Mouse (Mus musculus) E14TG2a.4 (cell line): ENCODE data around the gene Ecd.

Source experiments
- H3K27me3 ChIP-seq: 2 replicates; pipeline ENCODE4 v1.6.1; 2014; ENCODE audit warnings: low read length, control low read depth; ENCODE audit not compliant: insufficient read depth
- H3K36me3 ChIP-seq: 2 replicates; pipeline ENCODE4 v1.6.1; 2014; ENCODE audit warnings: low read length, control low read depth; ENCODE audit not compliant: insufficient read depth
- H3K4me1 ChIP-seq: replicated peaks from 2 replicates; pipeline ENCODE4 v1.6.1; 2014; ENCODE audit warnings: low read depth, low read length, control low read depth
- H3K4me3 ChIP-seq: replicated peaks from 2 replicates; pipeline ENCODE4 v1.5.1; 2014; ENCODE audit warnings: mild to moderate bottlenecking, low read length
- H3K9me3 ChIP-seq: 2 replicates; pipeline ENCODE4 v1.6.1; 2014; ENCODE audit warnings: low read length, control low read depth
- CTCF ChIP-seq: conservative IDR thresholded peaks from 2 replicates; pipeline ENCODE4 v1.5.1; 2014; ENCODE audit warnings: low read length
- NANOG ChIP-seq: IDR thresholded peaks from 2 replicates; pipeline ENCODE4 v1.6.1; 2014; ENCODE audit warnings: borderline replicate concordance, low read length, mixed read lengths
- POU5F1 ChIP-seq: IDR thresholded peaks from 2 replicates; pipeline ENCODE4 v1.6.1; 2014; ENCODE audit warnings: low read length, borderline replicate concordance

The Ecd gene

DNA sequence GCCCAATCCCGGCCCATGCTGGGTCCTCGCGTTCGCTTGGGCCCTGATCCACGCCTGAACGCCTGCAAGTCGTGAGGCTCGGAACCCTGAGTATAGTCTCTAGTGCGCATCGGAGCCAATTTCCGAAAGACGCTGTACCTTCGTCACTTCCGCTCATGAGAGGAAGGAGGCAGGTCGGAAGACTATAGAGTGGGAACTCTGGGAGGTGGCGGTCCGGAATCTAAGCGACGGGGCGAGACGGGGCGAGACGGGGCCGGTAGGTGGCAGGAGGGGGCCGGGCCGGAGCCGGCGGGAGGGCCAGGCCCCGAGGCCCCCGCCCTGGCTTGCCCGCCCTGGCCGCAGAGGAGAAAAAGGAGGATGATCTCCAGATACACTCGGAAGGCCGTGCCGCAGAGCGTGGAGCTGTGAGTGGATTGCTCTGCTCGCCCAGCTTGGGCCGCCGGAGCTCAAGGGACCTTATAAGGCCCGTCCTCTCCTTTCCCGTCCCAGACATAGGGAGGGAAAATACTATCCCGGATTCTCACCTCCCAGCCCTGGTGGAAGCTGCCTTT lies at the start of gene Ecd, which contains the start of gene Fam149b:
TSS of gene Ecd (minus strand) at position 131 of the 551 bp plus-strand sequence.
TSS of gene Fam149b (plus strand) at position 172 of the 551 bp plus-strand sequence.
- H3K4me1 ChIP-seq = peaks cover 24% of the 10 kb centered on the region
- peak within 1 kb of the TSS; percentile 96 for H3K4me3 ChIP-seq
- peaks cover 40% of the 10 kb centered on the region for H3K36me3 ChIP-seq
- peaks cover 15% of the 10 kb centered on the region for H3K9me3 ChIP-seq
- TF ChIP-seq NANOG (no peak), CTCF (no peak), POU5F1 (no peak)
- H3K27me3 ChIP-seq = no peaks in the 10 kb centered on the region

GRCm38 (mm10) chr14:20397220-20397619 lies 49.3 kb upstream of the Ecd start:
- no peak for TF ChIP-seq POU5F1
- TF ChIP-seq CTCF = no peak
- no peak for TF ChIP-seq NANOG
- Histone ChIP-seq H3K27me3 (no peaks in the 10 kb centered on the region), H3K36me3 (no peaks in the 10 kb centered on the region), H3K9me3 (no peaks in the 10 kb centered on the region), H3K4me1 (peaks cover 27% of the 10 kb centered on the region), H3K4me3 (no peak overlapping the region)

- peak within 1 kb of the TSS; percentile 92 for H3K4me3 ChIP-seq
- H3K9me3 ChIP-seq = no peaks in the 10 kb centered on the region
- peaks cover 27% of the 10 kb centered on the region for H3K36me3 ChIP-seq
- peaks cover 51% of the 10 kb centered on the region for H3K4me1 ChIP-seq
- TF ChIP-seq NANOG (no peak), CTCF (no peak), POU5F1 (no peak)
- no peaks in the 10 kb centered on the region for H3K27me3 ChIP-seq
Measured at GRCm38 (mm10) chr14:20393205-20393913, 45.4 kb upstream of the Ecd start, which contains the start of gene Mrps16. Mrps16 (minus strand) TSS chr14:20393634.

DNA sequence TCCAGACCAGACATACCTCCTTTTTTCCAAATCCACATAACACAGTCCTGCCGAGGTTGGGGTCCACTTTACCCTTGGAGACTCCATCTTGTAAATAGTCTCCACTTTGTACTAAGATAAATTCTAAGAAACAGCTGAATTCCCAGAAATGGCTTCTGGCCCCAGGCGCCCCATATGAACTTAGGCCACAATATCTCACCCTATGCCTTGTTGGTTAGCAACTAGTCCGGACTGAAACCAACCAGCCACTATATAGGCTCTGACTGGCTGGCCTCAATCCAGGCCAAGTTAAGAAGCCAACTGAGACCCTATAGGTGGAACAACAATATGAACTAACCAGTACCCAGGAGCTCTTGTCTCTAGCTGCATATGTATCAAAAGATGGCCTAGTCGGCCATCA lies 44.4 kb upstream of the Ecd start:
- no peak for TF ChIP-seq NANOG
- TF ChIP-seq CTCF = no peak
- no peak for TF ChIP-seq POU5F1
- Histone ChIP-seq H3K4me1 (peaks cover 50% of the 10 kb centered on the region), H3K4me3 (peak overlapping the region; percentile 92), H3K27me3 (no peaks in the 10 kb centered on the region), H3K9me3 (no peaks in the 10 kb centered on the region), H3K36me3 (peaks cover 33% of the 10 kb centered on the region)

GRCm38 (mm10) chr14:20389446-20390079 lies 41.6 kb upstream of the Ecd start:
- TF ChIP-seq POU5F1 (no peak), CTCF (no peak), NANOG (no peak)
- H3K4me1 ChIP-seq = peaks cover 58% of the 10 kb centered on the region
- H3K36me3 ChIP-seq = peaks cover 60% of the 10 kb centered on the region
- no peaks in the 10 kb centered on the region for H3K9me3 ChIP-seq
- no peaks in the 10 kb centered on the region for H3K27me3 ChIP-seq
- H3K4me3 ChIP-seq = peak overlapping the region; percentile 93

- TF ChIP-seq POU5F1 (no peak), NANOG (no peak), CTCF (no peak)
- H3K9me3 ChIP-seq = no peaks in the 10 kb centered on the region
- peak within 1 kb of the TSS; percentile 93 for H3K4me3 ChIP-seq
- peaks cover 70% of the 10 kb centered on the region for H3K36me3 ChIP-seq
- peaks cover 53% of the 10 kb centered on the region for H3K4me1 ChIP-seq
- no peaks in the 10 kb centered on the region for H3K27me3 ChIP-seq
Measured at GRCm38 (mm10) chr14:20388441-20389129, 40.7 kb upstream of the Ecd start, which contains the start of gene Dnajc9. Dnajc9 (minus strand) TSS chr14:20388910.

DNA sequence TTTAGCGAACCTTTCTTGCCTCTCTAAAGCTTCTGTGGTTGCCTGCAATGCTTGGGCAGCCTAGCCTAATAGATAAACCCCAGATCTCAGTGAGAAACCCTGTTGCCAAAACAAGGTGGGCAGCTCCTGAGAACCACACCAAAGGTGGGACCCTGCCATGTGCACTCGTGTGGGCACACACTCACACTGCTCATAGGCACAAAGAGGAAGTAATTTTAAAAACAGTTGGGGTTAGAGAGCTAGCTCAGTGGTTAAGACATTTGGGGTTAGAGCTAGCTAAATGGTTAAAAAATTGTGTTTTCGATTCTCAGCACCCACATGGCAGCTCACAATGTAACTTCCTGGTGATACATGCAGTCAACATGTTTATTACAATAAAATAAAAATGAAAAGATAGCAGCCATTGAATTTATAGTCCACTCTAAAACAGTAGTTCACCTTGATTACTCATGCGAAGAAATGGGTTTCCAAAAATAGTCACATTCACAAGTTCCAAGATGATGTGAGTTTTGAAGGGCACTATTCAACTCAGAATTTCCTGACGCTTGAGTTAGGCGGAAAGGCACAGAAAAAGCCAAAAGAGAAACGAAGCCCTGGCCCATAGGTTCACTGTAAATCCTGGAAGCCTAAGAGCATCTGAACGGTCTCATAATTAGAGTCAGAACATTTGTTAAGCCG lies 32.0 kb upstream of the Ecd start:
- TF ChIP-seq CTCF (no peak), POU5F1 (no peak), NANOG (no peak)
- Histone ChIP-seq H3K9me3 (0 out of 2 replicates have a peak, but pooled peaks cover 6% of the 10 kb centered on the region), H3K27me3 (no peaks in the 10 kb centered on the region), H3K4me3 (no peak overlapping the region), H3K4me1 (peaks cover 5% of the 10 kb centered on the region), H3K36me3 (peaks cover 60% of the 10 kb centered on the region)

- Histone ChIP-seq H3K4me3 (no peak overlapping the region), H3K9me3 (peaks cover 10% of the 10 kb centered on the region), H3K27me3 (no peaks in the 10 kb centered on the region), H3K4me1 (peaks cover 5% of the 10 kb centered on the region), H3K36me3 (peaks cover 58% of the 10 kb centered on the region)
- TF ChIP-seq POU5F1 (no peak), CTCF (no peak), NANOG (no peak)
Measured at GRCm38 (mm10) chr14:20379087-20379640, 31.2 kb upstream of the Ecd start.
